Mouse (Mus musculus): Measurements from ENCODE around the gene Gm8693. TPM values are rescaled to one million over a fixed set of nuclear protein-coding genes. Genes with fewer than 3 reads are reported as not detected.
"Not testable (repeated sequence)": the region's sequence is repeated elsewhere in the genome, so short reads cannot be mapped to it uniquely, and the experiment has no call there.

Gm8693 gene
- not detected in 2 replicates for polyA plus RNA-seq (2015; fragmentation: Nextera tagmentation; extraction: Ambion mirVana)

DNA sequence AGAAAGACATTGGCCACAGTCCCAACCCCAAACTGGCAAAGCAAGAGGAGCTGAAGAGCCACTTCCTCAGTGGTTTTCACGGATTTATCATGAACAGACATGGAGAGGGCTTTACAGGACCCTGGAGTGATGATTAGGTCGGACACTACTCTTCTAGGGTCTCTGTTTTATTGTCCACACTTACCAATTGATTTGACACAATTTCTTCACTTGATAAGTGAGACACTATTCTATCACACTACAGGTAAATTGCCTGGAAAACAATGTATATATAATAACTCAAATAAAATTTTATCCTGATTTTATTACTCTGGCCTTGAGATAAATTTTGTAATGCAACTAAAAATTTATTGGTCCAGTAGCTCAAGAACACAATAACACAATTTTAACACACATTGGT, at the start of gene Gm8693:
TSS of gene Gm8693 (minus strand) at position 101 of the 400 bp plus-strand sequence.
- not testable (repeated sequence) for ATAC-seq (ENCODE audit: low read depth); H3K27me3 ChIP-seq
- no CpG with 5 or more reads among the region's 2 CpGs for WGBS

DNA sequence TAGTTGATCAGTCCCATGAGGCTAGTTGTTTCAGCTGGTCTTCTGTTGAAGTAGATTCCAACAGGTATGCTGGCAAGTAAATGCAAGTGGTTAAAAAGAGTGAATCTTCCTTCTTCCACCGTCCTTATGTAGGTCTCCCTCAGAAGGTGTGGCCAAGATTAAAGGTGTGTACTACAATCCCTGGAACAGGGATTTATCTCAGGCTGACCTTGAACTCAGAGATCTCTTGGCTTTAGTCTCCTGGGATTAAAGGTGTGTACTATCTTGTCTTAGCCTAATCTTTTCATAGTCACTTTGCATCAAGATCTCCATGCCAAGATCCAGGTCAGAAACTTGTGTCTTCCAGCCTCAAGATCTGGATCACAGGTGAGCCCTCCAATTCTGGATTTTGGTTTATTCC, 27.5 kb upstream of the Gm8693 start, which contains the start of gene Gm4567:
TSS of gene Gm4567 (minus strand) at position 101 of the 400 bp plus-strand sequence.
- H3K9me3 ChIP-seq; H3K4me3 ChIP-seq; H3K27ac ChIP-seq (replicated peaks); H3K36me3 ChIP-seq; ATAC-seq (ENCODE audit: low read depth); H3K4me1 ChIP-seq (replicated peaks); H3K9ac ChIP-seq; H3K4me2 ChIP-seq; H3K27me3 ChIP-seq: not testable (repeated sequence)
- no CpG with 5 or more reads among the region's 1 CpGs for WGBS

More for the DNA sequence above, at the start of gene Gm8693:
- H3K36me3 ChIP-seq; H3K9ac ChIP-seq; H3K9me3 ChIP-seq; H3K4me1 ChIP-seq (replicated peaks); H3K4me3 ChIP-seq; H3K27ac ChIP-seq (replicated peaks); H3K4me2 ChIP-seq: not testable (repeated sequence)

DNA sequence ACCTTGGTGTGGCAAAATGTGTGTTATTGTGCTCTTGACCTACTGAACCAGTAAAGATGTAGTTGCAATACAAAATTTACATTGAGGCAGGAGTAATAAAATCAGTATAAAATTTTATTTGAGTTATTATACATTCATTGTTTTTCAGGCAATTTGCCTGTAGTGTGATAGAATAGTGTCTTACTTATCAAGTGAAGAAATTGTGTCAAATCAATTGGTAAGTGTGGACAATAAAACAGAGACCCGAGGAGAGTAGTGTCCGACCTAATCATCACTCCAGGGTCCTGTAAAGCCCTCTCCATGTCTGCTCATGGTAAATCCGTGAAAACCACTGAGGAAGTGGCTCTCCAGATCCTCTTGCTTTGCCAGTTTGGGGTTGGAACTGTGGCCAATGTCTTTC, 34.4 kb downstream of the Gm8693 start, which contains the start of gene Vmn1r155:
TSS of gene Vmn1r155 (plus strand) at position 301 of the 400 bp plus-strand sequence.
- ATAC-seq (ENCODE audit: low read depth); H3K9ac ChIP-seq; H3K36me3 ChIP-seq; H3K27me3 ChIP-seq; H3K4me3 ChIP-seq; H3K4me1 ChIP-seq (replicated peaks); H3K9me3 ChIP-seq; H3K27ac ChIP-seq (replicated peaks); H3K4me2 ChIP-seq: not testable (repeated sequence)
- WGBS, result no CpG with 5 or more reads among the region's 3 CpGs

Other genes with a start within 250 kb of the Gm8693 start
- not detected in 2 replicates for gene Gm10665, start 228.2 kb downstream of the Gm8693 start, polyA plus RNA-seq (2015; fragmentation: Nextera tagmentation; extraction: Ambion mirVana)
- gene Vmn1r151, start 192.6 kb downstream of the Gm8693 start, polyA plus RNA-seq (2015; fragmentation: Nextera tagmentation; extraction: Ambion mirVana), result not detected in 2 replicates
- not detected in 2 replicates for gene Vmn1r152, start 169.3 kb downstream of the Gm8693 start, polyA plus RNA-seq (2015; fragmentation: Nextera tagmentation; extraction: Ambion mirVana)
- not detected in 2 replicates for gene Gm8677, start 157.4 kb downstream of the Gm8693 start, polyA plus RNA-seq (2015; fragmentation: Nextera tagmentation; extraction: Ambion mirVana)
- not detected in 2 replicates for gene Gm4201, start 127.0 kb downstream of the Gm8693 start, polyA plus RNA-seq (2015; fragmentation: Nextera tagmentation; extraction: Ambion mirVana)
- gene Gm4565, start 104.2 kb downstream of the Gm8693 start, polyA plus RNA-seq (2015; fragmentation: Nextera tagmentation; extraction: Ambion mirVana), result not detected in 2 replicates
- gene Vmn1r155, start 34.3 kb downstream of the Gm8693 start, polyA plus RNA-seq (2015; fragmentation: Nextera tagmentation; extraction: Ambion mirVana), result not detected in 2 replicates
- not detected in 2 replicates for gene Gm4567, start 27.4 kb upstream of the Gm8693 start, polyA plus RNA-seq (2015; fragmentation: Nextera tagmentation; extraction: Ambion mirVana)
- gene Vmn1r157, start 69.4 kb upstream of the Gm8693 start, polyA plus RNA-seq (2015; fragmentation: Nextera tagmentation; extraction: Ambion mirVana), result not detected in 2 replicates
- gene Vmn1r158, start 98.5 kb upstream of the Gm8693 start, polyA plus RNA-seq (2015; fragmentation: Nextera tagmentation; extraction: Ambion mirVana), result not detected in 2 replicates
- not detected in 2 replicates for gene Vmn1r159, start 151.3 kb upstream of the Gm8693 start, polyA plus RNA-seq (2015; fragmentation: Nextera tagmentation; extraction: Ambion mirVana)
- gene Vmn1r160, start 178.9 kb upstream of the Gm8693 start, polyA plus RNA-seq (2015; fragmentation: Nextera tagmentation; extraction: Ambion mirVana), result not detected in 2 replicates